Mouse (Mus musculus): ENCODE results near the gene Gm20865.
"Not testable (repeated sequence)": the region's sequence is repeated elsewhere in the genome, so short reads cannot be mapped to it uniquely, and the experiment has no call there.

Gm20865 gene

DNA sequence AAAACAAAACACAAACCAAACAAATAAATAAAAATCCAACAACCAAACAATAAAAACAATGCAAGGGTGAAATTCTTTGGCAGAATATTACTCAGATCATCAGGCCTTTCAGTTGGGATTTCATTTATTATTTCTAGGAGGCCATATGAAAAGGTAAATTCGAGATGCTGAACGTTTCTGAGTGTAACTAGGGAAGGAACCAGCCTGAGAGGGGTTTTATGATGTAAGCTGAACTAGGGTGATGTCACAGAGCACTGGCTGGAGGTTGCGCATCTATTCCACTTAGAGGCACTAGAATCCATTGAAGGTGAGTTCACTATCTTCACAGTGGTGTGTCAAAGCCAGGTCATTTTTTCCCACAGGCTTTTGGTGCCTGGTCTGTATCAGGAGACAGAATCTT, at the start of gene Gm20865:
Gene Gm20865, plus strand, starts transcription at position 301 of the 400 bp plus-strand sequence.
- DNase-seq (ENCODE audit: low spot score): not testable (repeated sequence)
